Mouse (Mus musculus) embryo, embryonic 10.5 days (tissue): ENCODE results near the gene Cntnap2.

ENCODE experiments used
- DNase-seq: peaks from one replicate; pipeline ENCODE4 v3.0.0-alpha.2; 2015; ENCODE audit warnings: low spot score

Gene Cntnap2

GRCm38 (mm10) chr6:46699343-46699742, 1640.2 kb downstream of the Cntnap2 start:
- no peak for DNase-seq

GRCm38 (mm10) chr6:46704293-46705170, 1645.4 kb downstream of the Cntnap2 start:
- DNase-seq = peak; percentile 21

GRCm38 (mm10) chr6:46705926-46706325, 1646.8 kb downstream of the Cntnap2 start:
- no peak for DNase-seq

- no peak for DNase-seq
Measured at GRCm38 (mm10) chr6:46716576-46716975, 1657.4 kb downstream of the Cntnap2 start.

GRCm38 (mm10) chr6:46733794-46734193, 1674.6 kb downstream of the Cntnap2 start:
- no peak for DNase-seq

- no peak for DNase-seq
Measured at GRCm38 (mm10) chr6:46748448-46748847, 1689.3 kb downstream of the Cntnap2 start.

- DNase-seq = peak; percentile 37
Measured at GRCm38 (mm10) chr6:46763481-46763880, 1704.3 kb downstream of the Cntnap2 start.

GRCm38 (mm10) chr6:46774529-46774928, 1715.4 kb downstream of the Cntnap2 start:
- no peak for DNase-seq

GRCm38 (mm10) chr6:46802264-46803110, 1743.3 kb downstream of the Cntnap2 start:
- no peak for DNase-seq

- DNase-seq = no peak
Measured at GRCm38 (mm10) chr6:46856635-46857034, 1797.5 kb downstream of the Cntnap2 start.

GRCm38 (mm10) chr6:46861076-46861475, 1801.9 kb downstream of the Cntnap2 start:
- DNase-seq = peak; percentile 12

- DNase-seq = no peak
Measured at GRCm38 (mm10) chr6:46866317-46866716, 1807.2 kb downstream of the Cntnap2 start.

- no peak for DNase-seq
Measured at GRCm38 (mm10) chr6:46886230-46886629, 1827.1 kb downstream of the Cntnap2 start.

GRCm38 (mm10) chr6:46909167-46909566, 1850.0 kb downstream of the Cntnap2 start:
- no peak for DNase-seq

GRCm38 (mm10) chr6:46918701-46919274, 1859.6 kb downstream of the Cntnap2 start:
- peak; percentile 9 for DNase-seq

GRCm38 (mm10) chr6:46919973-46920372, 1860.8 kb downstream of the Cntnap2 start:
- DNase-seq = no peak

GRCm38 (mm10) chr6:46924709-46925108, 1865.6 kb downstream of the Cntnap2 start:
- peak; percentile 4 for DNase-seq

- DNase-seq = peak; percentile 11
Measured at GRCm38 (mm10) chr6:46945703-46946102, 1886.5 kb downstream of the Cntnap2 start.

GRCm38 (mm10) chr6:46961022-46961686, 1902.0 kb downstream of the Cntnap2 start:
- DNase-seq = peak; percentile 90

- no peak for DNase-seq
Measured at GRCm38 (mm10) chr6:46963261-46963660, 1904.1 kb downstream of the Cntnap2 start.

- no peak for DNase-seq
Measured at GRCm38 (mm10) chr6:46963693-46964092, 1904.5 kb downstream of the Cntnap2 start.

- no peak for DNase-seq
Measured at GRCm38 (mm10) chr6:46972640-46973039, 1913.5 kb downstream of the Cntnap2 start.
